Mouse (Mus musculus) CH12.LX (cell line): ENCODE data around the gene Fmnl1.

Source experiments
- CTCF ChIP-seq, 2 experiments: IDR thresholded peaks in 1 of 2; conservative IDR thresholded peaks in 1 of 2; 2 replicates each; pipeline ENCODE4 v1.5.1; 2011 to 2012; ENCODE audit warnings: low read depth in 2 of 2, low read length in 2 of 2, improper control_type of control experiment in 1 of 2, inconsistent platforms in 1 of 2, mild to moderate bottlenecking in 1 of 2, moderate library complexity in 1 of 2
- MAFK ChIP-seq: IDR thresholded peaks from 2 replicates; pipeline ENCODE4 v1.6.1; 2011; ENCODE audit warnings: low read length, improper control_type of control experiment; ENCODE audit not compliant: insufficient replicate concordance
- POLR2A ChIP-seq: IDR thresholded peaks from 2 replicates; pipeline ENCODE4 v1.6.1; 2011; ENCODE audit warnings: low read depth, mild to moderate bottlenecking, improper control_type of control experiment, low read length
- SIN3A ChIP-seq: IDR thresholded peaks from 2 replicates; pipeline ENCODE4 v1.6.1; 2012; ENCODE audit warnings: low read length, improper control_type of control experiment, inconsistent platforms
- USF2 ChIP-seq: conservative IDR thresholded peaks from 2 replicates; pipeline ENCODE4 v1.6.1; 2011; ENCODE audit warnings: low read depth, low read length, improper control_type of control experiment

- TF ChIP-seq CTCF (conservative IDR thresholded peaks at IDR 0.05 in 1 of 2, IDR thresholded peaks at IDR 0.05 in 1 of 2; ENCODE audit: low read depth in 2 of 2, low read length in 2 of 2) (0 out of 4 replicates have a peak, but pooled peaks of 1 of the 2 experiments have one; percentile 7), MAFK (no peak), SIN3A (peak; percentile 91), POLR2A (peak; percentile 73), USF2 (no peak)
Observed at GRCm38 (mm10) chr11:103131701-103132575, 39.0 kb upstream of the Fmnl1 start, which contains the start of gene Hexim2.
